Mouse (Mus musculus) MEL (cell line): ENCODE results near the gene Zdhhc14. TPM values are rescaled to one million over a fixed set of nuclear protein-coding genes. Genes with fewer than 3 reads are reported as not detected.

ENCODE experiments used
- DNase-seq: peaks from one replicate; pipeline ENCODE4 v3.0.0; 2011; ENCODE audit warnings: low read depth, low spot score
- H3K27ac ChIP-seq: 2 replicates; pipeline ENCODE4 v1.5.1; 2012; ENCODE audit warnings: low read depth, mild to moderate bottlenecking, control low read depth, low read length, moderate library complexity; ENCODE audit not compliant: control insufficient read depth
- H3K27me3 ChIP-seq, 2 experiments: fragments of 150-350 bp in 1 of 2; sonication (generic) in 1 of 2; 2 replicates each; pipeline ENCODE4 v1.6.1; 2012; ENCODE audit warnings: low read length in 2 of 2, mild to moderate bottlenecking in 2 of 2, improper control_type of control experiment in 1 of 2, moderate library complexity in 1 of 2; ENCODE audit not compliant: insufficient read depth in 2 of 2, control insufficient read depth in 1 of 2
- H3K36me3 ChIP-seq, 2 experiments: 2 replicates each; pipeline ENCODE4 v1.6.1; 2012 to 2014; ENCODE audit warnings: low read length in 2 of 2, improper control_type of control experiment in 1 of 2, inconsistent platforms in 1 of 2, mild to moderate bottlenecking in 1 of 2; ENCODE audit not compliant: insufficient read depth in 2 of 2, control insufficient read depth in 1 of 2
- H3K4me1 ChIP-seq, 2 experiments: fragments of 150-350 bp in 1 of 2; sonication (generic) in 1 of 2; 2 replicates each; pipeline ENCODE4 v1.6.1; 2012; ENCODE audit warnings: low read length in 2 of 2, improper control_type of control experiment in 1 of 2, mild to moderate bottlenecking in 1 of 2; ENCODE audit not compliant: insufficient read depth in 2 of 2, control insufficient read depth in 1 of 2
- H3K4me3 ChIP-seq, 2 experiments: fragments of 150-350 bp in 1 of 2; sonication (generic) in 1 of 2; 2 replicates each; pipeline ENCODE4 v1.5.1; 2012; ENCODE audit warnings: low read depth in 2 of 2, low read length in 2 of 2, mild to moderate bottlenecking in 2 of 2, moderate library complexity in 2 of 2, control low read depth in 1 of 2, improper control_type of control experiment in 1 of 2; ENCODE audit not compliant: control insufficient read depth in 1 of 2, insufficient read depth in 1 of 2
- H3K79me2 ChIP-seq: 2 replicates; pipeline ENCODE4 v1.6.1; 2012; ENCODE audit warnings: mild to moderate bottlenecking, low read length, moderate library complexity; ENCODE audit not compliant: control insufficient read depth, poor library complexity, insufficient read depth
- H3K9ac ChIP-seq: 2 replicates; pipeline ENCODE4 v1.6.1; 2012; ENCODE audit warnings: low read depth, mild to moderate bottlenecking, control low read depth, low read length, moderate library complexity; ENCODE audit not compliant: control insufficient read depth, poor library complexity, severe bottlenecking
- H3K9me3 ChIP-seq: fragments of 150-350 bp; sonication (generic); replicated peaks from 2 replicates; pipeline ENCODE4 v1.6.1; 2012; ENCODE audit warnings: mild to moderate bottlenecking, low read length, improper control_type of control experiment, moderate library complexity; ENCODE audit not compliant: insufficient read depth
- CHD2 ChIP-seq: IDR thresholded peaks from 2 replicates; pipeline ENCODE4 v1.6.1; 2011; ENCODE audit warnings: low read length, improper control_type of control experiment
- ELF1 ChIP-seq: IDR thresholded peaks from 2 replicates; pipeline ENCODE4 v1.6.1; 2014; ENCODE audit warnings: low read depth, mild to moderate bottlenecking, inconsistent platforms, low read length, improper control_type of control experiment, moderate library complexity
- EP300 ChIP-seq, 2 experiments: IDR thresholded peaks; 2 replicates each; pipeline ENCODE4 v1.6.1; 2011; ENCODE audit warnings: improper control_type of control experiment in 2 of 2, low read length in 2 of 2, low read depth in 1 of 2, mild to moderate bottlenecking in 1 of 2
- GABPA ChIP-seq: IDR thresholded peaks from 2 replicates; pipeline ENCODE4 v1.6.1; 2012; ENCODE audit warnings: low read depth, mild to moderate bottlenecking, inconsistent platforms, low read length, improper control_type of control experiment, moderate library complexity
- JUND ChIP-seq: IDR thresholded peaks from 2 replicates; pipeline ENCODE4 v1.6.1; 2011; ENCODE audit warnings: low read depth, mild to moderate bottlenecking, improper control_type of control experiment, low read length
- MYB ChIP-seq: IDR thresholded peaks from 2 replicates; pipeline ENCODE4 v1.6.1; 2011; ENCODE audit warnings: mild to moderate bottlenecking, low read depth, low read length, improper control_type of control experiment
- MYC ChIP-seq: IDR thresholded peaks from 2 replicates; pipeline ENCODE4 v1.6.1; 2011; ENCODE audit warnings: low read depth, mild to moderate bottlenecking, low read length, improper control_type of control experiment, moderate library complexity
- POLR2AphosphoS2 ChIP-seq: IDR thresholded peaks from 2 replicates; pipeline ENCODE4 v1.6.1; 2011; ENCODE audit warnings: low read length, improper control_type of control experiment
- RAD21 ChIP-seq: IDR thresholded peaks from 2 replicates; pipeline ENCODE4 v1.6.1; 2011; ENCODE audit warnings: mild to moderate bottlenecking, low read depth, low read length, improper control_type of control experiment
- SIN3A ChIP-seq: IDR thresholded peaks from 2 replicates; pipeline ENCODE4 v1.6.1; 2012; ENCODE audit warnings: low read length, improper control_type of control experiment, inconsistent platforms
- SMC3 ChIP-seq: IDR thresholded peaks from 2 replicates; pipeline ENCODE4 v1.6.1; 2011; ENCODE audit warnings: low read depth, low read length, improper control_type of control experiment
- TCF12 ChIP-seq: IDR thresholded peaks from 2 replicates; pipeline ENCODE4 v1.6.1; 2014; ENCODE audit warnings: low read depth, mild to moderate bottlenecking, inconsistent platforms, low read length, improper control_type of control experiment, moderate library complexity
- USF1 ChIP-seq: IDR thresholded peaks from 2 replicates; pipeline ENCODE4 v1.6.1; 2014; ENCODE audit warnings: low read depth, mild to moderate bottlenecking, inconsistent platforms, low read length, improper control_type of control experiment, moderate library complexity
- USF2 ChIP-seq, 2 experiments: IDR thresholded peaks; 2 replicates each; pipeline ENCODE4 v1.6.1; 2011 to 2012; ENCODE audit warnings: improper control_type of control experiment in 2 of 2, low read length in 2 of 2, borderline replicate concordance in 1 of 2, inconsistent platforms in 1 of 2, low read depth in 1 of 2, mild to moderate bottlenecking in 1 of 2; ENCODE audit not compliant: insufficient read depth in 1 of 2
- ZC3H11A ChIP-seq: IDR thresholded peaks from 2 replicates; pipeline ENCODE4 v1.6.1; 2012; ENCODE audit warnings: low read depth, mild to moderate bottlenecking, inconsistent platforms, low read length, improper control_type of control experiment
- polyA plus RNA-seq, 2 experiments: library from polyadenylated mRNA; stranded (reverse) in 1 of 2; unstranded in 1 of 2; fragments of >175 nt in 1 of 2; fragments of >200 nt in 1 of 2; gene quantifications; 2 replicates each; pipeline versions ENCODE4 v1.2.1 to v1.2.4; 2012; ENCODE audit warnings: low replicate concordance in 2 of 2, low read depth in 1 of 2; ENCODE audit not compliant: insufficient read length in 2 of 2, insufficient read depth in 1 of 2, missing spikeins in 1 of 2
- total RNA-seq: library from RNA; depleted of rRNA; stranded (reverse); fragments of 300-350 nt; gene quantifications from 2 replicates; pipeline ENCODE4 v1.2.3, GENCODE M21; 2012

Gene Zdhhc14
- total and polyA plus RNA-seq, 3 experiments: 3.4 to 4.9 TPM; not detected in 1

DNA sequence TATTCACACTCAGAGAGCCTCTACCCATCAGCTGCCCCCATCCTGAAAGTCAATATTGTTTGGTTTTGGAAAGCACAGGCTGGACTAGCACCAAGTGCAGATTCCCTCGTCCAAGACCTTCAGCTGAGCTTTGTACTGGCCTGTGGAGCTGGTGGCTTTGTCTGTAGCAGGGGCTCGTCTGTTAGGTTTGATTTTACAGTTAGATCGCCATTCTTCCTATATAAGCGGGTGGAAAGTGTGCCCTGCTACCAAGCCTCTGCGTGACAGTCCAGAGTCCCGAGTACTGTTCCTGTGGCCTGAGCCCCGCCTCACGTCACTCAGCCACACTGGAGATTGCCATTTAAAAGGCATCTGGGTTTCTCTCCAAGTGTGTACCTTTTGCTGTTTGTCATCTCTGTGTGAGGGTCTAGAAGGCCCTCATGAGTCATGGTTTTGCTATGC lies 113.8 kb downstream of the Zdhhc14 start:
- TF ChIP-seq CHD2: no peak
- no peak overlapping the region for H3K4me3 ChIP-seq
- H3K4me1 ChIP-seq: peaks cover 0 to 9% of the 10 kb centered on the region in 2 experiments; a peak in 3 of 4 replicates
- DNase-seq: no peak
- no peaks in the 10 kb centered on the region for H3K9me3 ChIP-seq
- peaks cover 0 to 5% of the 10 kb centered on the region in 2 experiments; a peak in 2 of 4 replicates for H3K36me3 ChIP-seq
- no peak overlapping the region for H3K9ac ChIP-seq
- H3K79me2 ChIP-seq: no peaks in the 10 kb centered on the region
- no peak overlapping the region for H3K27ac ChIP-seq
- no peaks in the 10 kb centered on the region for H3K27me3 ChIP-seq

DNA sequence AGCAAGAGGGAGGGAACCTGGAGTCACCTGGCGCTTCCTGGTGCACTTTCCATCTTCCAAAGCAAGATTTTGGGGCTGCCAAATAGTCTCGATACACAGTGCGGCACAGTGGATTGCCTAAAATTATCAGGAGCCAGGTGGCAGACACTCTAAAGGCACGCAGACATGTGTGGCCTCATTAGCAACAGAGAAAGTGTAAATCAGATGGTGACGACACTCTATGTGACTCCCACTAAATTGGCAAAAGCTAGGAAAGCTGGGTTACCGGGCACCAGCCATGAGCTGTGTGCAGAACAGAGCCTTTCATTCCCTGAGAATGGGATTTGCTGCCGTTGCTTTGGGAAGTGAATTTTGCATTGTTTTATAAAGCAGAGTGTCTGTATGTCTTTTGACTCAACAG lies 115.0 kb downstream of the Zdhhc14 start:
- no peak for TF ChIP-seq ELF1
- TF ChIP-seq TCF12: no peak
- TF ChIP-seq SIN3A: no peak
- TF ChIP-seq EP300 (IDR thresholded peaks at IDR 0.05; ENCODE audit: low read depth in 1 of 2, low read length in 2 of 2): no peak
- TF ChIP-seq GABPA: no peak
- no peak for TF ChIP-seq RAD21
- no peak for TF ChIP-seq SMC3
- no peak for TF ChIP-seq MYB
- TF ChIP-seq USF1: no peak
- TF ChIP-seq USF2 (IDR thresholded peaks at IDR 0.05; ENCODE audit: borderline replicate concordance in 1 of 2, insufficient read depth in 1 of 2, low read depth in 1 of 2, low read length in 2 of 2): no peak
- Histone ChIP-seq H3K36me3 (peaks cover 0 to 5% of the 10 kb centered on the region in 2 experiments; a peak in 2 of 4 replicates), H3K4me1 (peaks cover 0 to 9% of the 10 kb centered on the region in 2 experiments; a peak in 3 of 4 replicates), H3K9me3 (no peaks in the 10 kb centered on the region), H3K4me3 (no peak overlapping the region), H3K79me2 (no peaks in the 10 kb centered on the region), H3K27ac (no peak overlapping the region), H3K27me3 (no peaks in the 10 kb centered on the region), H3K9ac (no peak overlapping the region)
- DNase-seq: no peak

DNA sequence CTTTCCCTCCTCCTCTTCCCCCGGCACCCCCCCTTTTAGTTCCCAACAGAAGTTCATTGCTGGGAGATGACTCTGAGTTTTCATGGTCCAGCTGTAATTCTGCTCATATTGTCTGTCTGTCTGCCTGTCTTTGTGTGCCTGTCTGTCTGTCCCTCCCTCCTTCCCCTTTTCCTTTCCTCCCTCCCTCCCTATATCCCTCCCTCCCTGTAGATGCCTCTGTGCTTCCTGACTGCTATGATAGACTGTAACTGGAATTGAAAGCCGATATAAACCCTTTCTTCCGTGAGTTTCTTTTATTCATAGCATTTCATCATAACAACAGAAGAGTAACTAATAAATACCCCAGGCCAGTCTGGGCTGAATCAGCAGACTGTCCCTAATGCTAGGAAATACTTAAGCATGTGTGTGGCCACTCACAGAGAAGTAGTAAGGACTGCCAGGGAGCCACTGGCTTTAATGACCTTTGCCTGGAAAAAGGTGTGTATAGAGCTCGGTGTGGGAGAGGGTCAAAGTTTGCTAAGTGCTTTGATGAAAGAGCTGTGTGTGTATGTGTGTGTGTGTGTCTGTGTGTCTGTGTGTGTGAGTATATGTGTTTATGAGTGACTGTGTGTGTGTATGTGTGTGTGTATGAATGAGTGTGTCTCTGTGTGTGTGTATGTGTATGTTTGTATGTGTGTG lies 117.7 kb downstream of the Zdhhc14 start:
- Histone ChIP-seq H3K27ac (no peak overlapping the region), H3K9ac (no peak overlapping the region), H3K27me3 (no peaks in the 10 kb centered on the region), H3K79me2 (no peaks in the 10 kb centered on the region), H3K36me3 (peaks cover 0 to 10% of the 10 kb centered on the region in 2 experiments; a peak in 2 of 4 replicates), H3K9me3 (no peaks in the 10 kb centered on the region), H3K4me1 (peaks cover 0 to 15% of the 10 kb centered on the region in 2 experiments; a peak in 3 of 4 replicates)
- no peak for DNase-seq
- TF ChIP-seq MYC: no peak
- no peak for TF ChIP-seq POLR2AphosphoS2
- TF ChIP-seq ZC3H11A: no peak
- no peak for TF ChIP-seq JUND
- no peak for TF ChIP-seq ELF1
- TF ChIP-seq, all 39 proteins: peak for 0
- H3K4me3 ChIP-seq: no peak overlapping the region
